Mouse (Mus musculus) right cerebral cortex, postnatal 10 days (tissue): ENCODE measurements at regions not wholly inside any gene's neighbourhood (a gene's known extent, or its start where the extent isn't known, plus 50 kb on each side); places are given as distances from the start of the nearest gene placed in this dataset.

Source experiments
- DNase-seq, 2 experiments: peaks; one replicate each; pipeline ENCODE4 v3.0.0; 2021; ENCODE audit warnings: low spot score in 2 of 2

DNA sequence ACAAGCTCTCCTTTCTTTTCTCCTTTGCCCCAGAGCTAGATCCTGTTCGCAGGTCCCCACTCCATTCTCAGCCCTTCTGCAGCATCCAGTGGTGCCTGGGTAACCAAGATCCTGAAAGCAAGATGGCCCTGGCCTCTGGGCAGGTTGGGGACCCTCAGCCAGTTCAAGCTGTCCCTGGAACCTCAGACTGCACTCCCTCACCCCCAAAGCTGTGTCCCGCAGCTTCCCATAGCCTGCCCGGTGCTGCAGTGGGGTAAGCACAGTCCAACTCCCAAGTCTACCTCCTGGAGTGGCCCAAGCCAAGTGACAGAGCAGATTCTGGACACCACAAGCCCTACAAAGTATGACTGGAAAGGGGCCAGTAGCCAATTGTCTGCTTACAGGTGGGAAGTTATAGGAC is 195.4 kb upstream of the G6pd2 start:
- DNase-seq, result no peak

DNA sequence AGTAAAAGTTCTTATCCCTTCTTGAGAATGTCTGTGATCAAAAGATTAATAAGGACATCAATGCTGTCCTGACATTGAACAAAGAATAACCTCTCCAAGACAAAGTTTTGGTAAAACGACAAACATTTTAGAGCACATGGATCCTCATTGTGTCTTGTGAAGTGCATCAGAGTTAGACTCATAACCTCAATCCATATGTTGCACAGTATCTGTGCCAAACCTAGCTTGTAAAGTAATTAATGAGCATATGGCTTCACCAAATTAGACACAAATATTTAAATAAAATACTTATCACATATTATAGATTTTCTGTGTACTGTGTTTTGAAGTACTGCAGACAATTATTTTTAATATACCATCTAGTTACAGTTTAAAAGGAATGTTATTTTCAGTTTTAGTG is 178.2 kb upstream of the G6pd2 start:
- DNase-seq, result no peak

DNA sequence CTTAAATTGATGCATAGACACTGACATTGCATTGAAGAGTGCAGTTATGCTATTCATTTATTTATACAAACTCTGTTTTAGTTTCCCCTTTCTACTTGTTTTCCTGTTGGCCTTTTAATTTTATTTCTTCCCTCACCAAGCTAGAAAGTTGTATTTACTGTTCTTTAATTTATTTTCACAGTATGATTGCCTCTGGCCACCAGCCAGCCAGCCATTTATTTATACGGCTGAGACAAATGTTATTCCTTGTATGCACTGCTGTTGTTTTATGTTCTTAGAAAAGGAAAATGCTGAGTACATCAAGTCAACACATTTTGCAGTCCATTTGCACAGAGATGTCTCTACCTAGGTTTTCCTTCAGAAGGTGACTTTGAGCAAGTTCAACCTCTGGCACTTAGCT is 161.9 kb upstream of the G6pd2 start:
- DNase-seq, result peak; percentile 31 to 32
